Mouse (Mus musculus): ENCODE data around the gene Arhgef11. TPM values are rescaled to one million over a fixed set of nuclear protein-coding genes. Genes with fewer than 3 reads are reported as not detected.

Gene Arhgef11
- polyA plus RNA-seq, 1 experiment from 2014 or later = 17.3 TPM

DNA sequence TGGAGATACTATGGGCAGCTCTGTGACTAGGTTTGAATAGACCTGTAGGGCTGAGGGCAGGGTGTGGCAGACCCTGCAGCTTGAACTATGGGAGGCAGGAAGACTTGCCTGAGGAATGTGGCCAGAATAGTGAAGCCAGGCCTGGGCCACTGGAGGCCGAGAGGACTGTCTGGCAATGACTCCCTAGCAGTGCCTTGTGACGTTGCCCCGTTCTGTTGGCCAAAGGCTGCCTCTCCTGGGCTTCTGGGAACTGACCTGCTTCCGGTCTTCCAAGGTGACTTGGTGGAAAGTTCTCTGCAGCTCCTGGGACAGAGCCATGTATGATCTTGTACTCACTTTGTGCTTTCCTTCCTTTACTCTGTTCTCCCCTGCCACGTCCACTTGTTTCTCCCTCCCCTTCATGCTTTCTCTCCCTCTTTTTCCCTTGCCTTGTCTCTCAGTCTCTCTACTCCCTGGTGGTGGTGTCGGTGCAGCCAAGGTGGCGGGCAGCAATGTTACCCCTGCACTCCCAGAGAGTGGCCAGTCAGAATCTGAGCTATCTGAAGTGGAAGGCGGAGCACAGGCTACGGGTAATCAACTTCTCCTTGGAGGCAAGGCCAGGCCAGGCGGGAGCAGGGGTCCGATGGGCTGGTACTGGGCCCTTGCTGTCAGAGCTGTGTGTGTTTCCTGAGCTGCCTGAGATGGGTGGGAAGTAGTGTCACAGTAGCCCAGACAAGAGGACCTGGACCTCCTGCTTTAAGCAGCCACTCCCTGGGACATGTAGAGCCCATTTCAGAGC is 116.8 kb downstream of the Arhgef11 start:
- no peak overlapping the region for H3K4me2 ChIP-seq (replicated peaks; ENCODE audit: low read depth, low read length)
- 66% methylated on average over 11 of the region's 11 CpGs for WGBS
- no peak overlapping the region for H3K27ac ChIP-seq (ENCODE audit: low read length)
- H3K36me3 ChIP-seq (ENCODE audit: insufficient read depth, low read length) = peaks cover 71% of the 10 kb centered on the region
- H3K4me1 ChIP-seq (ENCODE audit: insufficient read depth, low read length) = peaks cover 17% of the 10 kb centered on the region
- no peaks in the 10 kb centered on the region for H3K27me3 ChIP-seq (ENCODE audit: insufficient read depth, low read length)
- no peak overlapping the region for H3K4me3 ChIP-seq (ENCODE audit: low read length)
- H3K9me3 ChIP-seq (ENCODE audit: low read length) = no peaks in the 10 kb centered on the region
- ATAC-seq (ENCODE audit: low FRiP score, low TSS enrichment) = peak; percentile 23; the same call in 1 of the 2 replicates
- no peak overlapping the region for H3K9ac ChIP-seq (replicated peaks; ENCODE audit: low read length)

DNA sequence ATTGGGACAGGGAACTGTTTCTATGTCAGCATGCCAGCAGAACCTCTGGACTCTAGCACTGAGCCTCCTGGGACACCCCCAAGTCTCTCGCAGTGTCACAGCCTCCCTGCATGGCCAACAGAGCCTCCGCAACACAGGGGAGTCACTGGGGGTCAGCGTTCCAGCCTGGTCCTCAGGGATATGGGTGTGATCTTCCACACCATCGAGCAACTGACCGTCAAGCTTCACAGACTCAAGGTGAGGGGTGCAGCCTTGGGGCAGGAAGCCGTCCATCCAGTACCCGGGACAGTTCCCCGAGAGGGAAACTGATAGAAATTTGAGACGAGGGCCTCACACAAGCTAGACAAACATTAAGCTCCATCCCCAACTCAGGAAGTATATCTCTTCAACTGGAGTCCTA is 118.0 kb downstream of the Arhgef11 start:
- H3K4me1 ChIP-seq (ENCODE audit: insufficient read depth, low read length) = peaks cover 17% of the 10 kb centered on the region
- H3K27me3 ChIP-seq (ENCODE audit: insufficient read depth, low read length) = no peaks in the 10 kb centered on the region
- peak; percentile 53 for ATAC-seq (ENCODE audit: low FRiP score, low TSS enrichment)
- H3K9ac ChIP-seq (replicated peaks; ENCODE audit: low read length) = no peak overlapping the region
- H3K36me3 ChIP-seq (ENCODE audit: insufficient read depth, low read length) = peaks cover 62% of the 10 kb centered on the region
- no peak overlapping the region for H3K27ac ChIP-seq (ENCODE audit: low read length)
- H3K4me3 ChIP-seq (ENCODE audit: low read length) = no peak overlapping the region
- H3K4me2 ChIP-seq (replicated peaks; ENCODE audit: low read depth, low read length) = no peak overlapping the region
- 18% methylated on average over 9 of the region's 9 CpGs for WGBS
- no peaks in the 10 kb centered on the region for H3K9me3 ChIP-seq (ENCODE audit: low read length)

DNA sequence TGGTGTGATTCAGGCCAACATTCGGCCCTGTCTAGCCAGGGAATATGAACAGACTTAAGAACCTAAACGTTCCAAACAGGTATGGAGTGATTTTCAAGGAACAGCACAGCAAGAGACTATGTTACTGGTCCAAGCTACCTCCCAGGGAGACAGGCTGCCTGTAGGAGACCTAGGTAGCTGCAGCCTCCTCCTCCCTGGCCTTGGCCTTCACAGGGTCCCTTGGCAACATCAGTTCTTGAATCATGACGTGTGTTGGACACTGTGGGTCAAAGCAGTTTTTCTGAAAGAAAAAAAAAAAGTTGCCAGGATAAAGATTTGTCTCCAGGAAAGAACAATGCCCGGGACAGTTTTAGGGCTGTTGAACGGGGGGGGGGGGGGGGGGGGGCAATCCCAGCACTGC is 121.5 kb downstream of the Arhgef11 start:
- no peak overlapping the region for H3K9ac ChIP-seq (replicated peaks; ENCODE audit: low read length)
- no peak for ATAC-seq (ENCODE audit: low FRiP score, low TSS enrichment)
- WGBS = 74% methylated on average over 5 of the region's 5 CpGs
- H3K4me3 ChIP-seq (ENCODE audit: low read length) = no peak overlapping the region
- peaks cover 34% of the 10 kb centered on the region for H3K36me3 ChIP-seq (ENCODE audit: insufficient read depth, low read length)
- H3K27me3 ChIP-seq (ENCODE audit: insufficient read depth, low read length) = no peaks in the 10 kb centered on the region
- H3K4me2 ChIP-seq (replicated peaks; ENCODE audit: low read depth, low read length) = no peak overlapping the region
- no peaks in the 10 kb centered on the region for H3K9me3 ChIP-seq (ENCODE audit: low read length)
- H3K4me1 ChIP-seq (ENCODE audit: insufficient read depth, low read length) = peaks cover 17% of the 10 kb centered on the region
- no peak overlapping the region for H3K27ac ChIP-seq (ENCODE audit: low read length)

DNA sequence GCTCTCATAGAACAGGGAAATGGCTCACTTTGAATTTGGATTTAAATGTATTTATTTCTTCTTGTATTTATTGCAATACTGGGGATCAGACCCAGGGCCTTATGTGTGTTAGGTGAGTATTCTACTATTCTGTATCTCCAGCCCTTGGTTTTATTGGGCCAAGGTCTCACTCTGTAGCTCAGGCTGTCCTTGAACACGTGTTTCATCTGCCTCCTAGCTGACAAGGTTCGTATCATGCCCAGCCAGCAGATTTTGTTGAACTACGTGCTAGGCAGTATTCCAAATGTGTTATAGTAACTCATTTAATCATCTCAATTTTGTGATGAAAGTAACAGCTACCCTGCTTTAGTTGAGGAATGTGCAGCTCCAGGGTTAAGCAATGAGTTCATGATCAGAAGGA is 124.7 kb downstream of the Arhgef11 start:
- Histone ChIP-seq H3K9ac (replicated peaks; ENCODE audit: low read length) (no peak overlapping the region), H3K4me3 (ENCODE audit: low read length) (no peak overlapping the region), H3K4me1 (ENCODE audit: insufficient read depth, low read length) (peaks cover 16% of the 10 kb centered on the region), H3K4me2 (replicated peaks; ENCODE audit: low read depth, low read length) (no peak overlapping the region), H3K27ac (ENCODE audit: low read length) (no peak overlapping the region), H3K9me3 (ENCODE audit: low read length) (no peaks in the 10 kb centered on the region), H3K36me3 (ENCODE audit: insufficient read depth, low read length) (peaks cover 12% of the 10 kb centered on the region), H3K27me3 (ENCODE audit: insufficient read depth, low read length) (no peaks in the 10 kb centered on the region)
- 79% methylated on average over 3 of the region's 3 CpGs for WGBS
- no peak for ATAC-seq (ENCODE audit: low FRiP score, low TSS enrichment)

DNA sequence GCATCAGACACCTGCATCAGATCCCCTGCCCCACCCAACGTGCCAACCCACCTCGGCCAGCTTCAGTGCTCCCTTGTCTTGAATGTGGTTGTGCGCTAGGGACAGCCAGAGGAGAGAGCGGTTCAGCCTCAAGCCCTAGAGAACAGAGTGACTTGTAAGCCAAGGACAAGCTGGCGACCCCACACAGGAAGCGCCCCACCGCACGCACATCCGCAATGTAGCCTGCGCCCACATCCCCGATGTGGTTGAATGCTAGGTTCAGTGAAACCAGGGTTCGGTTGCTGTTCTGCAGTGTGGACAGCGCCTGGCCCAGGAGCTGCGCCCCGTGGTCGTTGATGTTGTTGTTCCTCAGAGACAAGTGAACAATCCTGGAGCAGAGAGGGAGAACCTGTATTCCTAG is 125.4 kb downstream of the Arhgef11 start:
- no peak overlapping the region for H3K9ac ChIP-seq (replicated peaks; ENCODE audit: low read length)
- no peak for ATAC-seq (ENCODE audit: low FRiP score, low TSS enrichment)
- H3K27ac ChIP-seq (ENCODE audit: low read length) = no peak overlapping the region
- H3K4me3 ChIP-seq (ENCODE audit: low read length) = no peak overlapping the region
- H3K4me1 ChIP-seq (ENCODE audit: insufficient read depth, low read length) = peaks cover 17% of the 10 kb centered on the region
- 84% methylated on average over 16 of the region's 16 CpGs for WGBS
- no peaks in the 10 kb centered on the region for H3K27me3 ChIP-seq (ENCODE audit: insufficient read depth, low read length)
- peaks cover 7% of the 10 kb centered on the region; the same call in 1 of the 2 replicates for H3K36me3 ChIP-seq (ENCODE audit: insufficient read depth, low read length)
- H3K4me2 ChIP-seq (replicated peaks; ENCODE audit: low read depth, low read length) = no peak overlapping the region
- no peaks in the 10 kb centered on the region for H3K9me3 ChIP-seq (ENCODE audit: low read length)

DNA sequence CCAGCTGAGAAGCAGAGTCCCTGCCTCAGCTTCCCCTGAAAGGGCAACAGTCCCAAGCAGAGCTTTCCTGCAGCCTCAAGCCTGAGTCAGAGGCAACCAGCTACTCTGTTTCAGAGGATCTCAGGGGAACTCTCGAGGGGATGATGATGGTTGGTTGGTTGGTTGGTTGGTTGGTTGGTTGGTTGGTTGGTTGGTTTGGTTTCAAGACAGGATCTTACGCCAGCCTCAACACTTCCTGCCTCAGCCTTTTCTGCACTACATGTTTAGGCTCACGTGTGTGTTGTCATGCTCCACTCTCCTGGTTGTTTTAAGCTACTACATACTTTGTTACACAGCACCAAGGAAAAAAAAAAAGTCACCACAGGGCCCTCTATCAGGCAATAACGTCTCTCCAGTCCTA is 126.6 kb downstream of the Arhgef11 start:
- no peak overlapping the region for H3K9ac ChIP-seq (replicated peaks; ENCODE audit: low read length)
- H3K27ac ChIP-seq (ENCODE audit: low read length) = no peak overlapping the region
- H3K9me3 ChIP-seq (ENCODE audit: low read length) = no peaks in the 10 kb centered on the region
- 88% methylated on average over 4 of the region's 4 CpGs for WGBS
- no peak overlapping the region for H3K4me3 ChIP-seq (ENCODE audit: low read length)
- ATAC-seq (ENCODE audit: low FRiP score, low TSS enrichment) = no peak
- H3K4me2 ChIP-seq (replicated peaks; ENCODE audit: low read depth, low read length) = no peak overlapping the region
- no peaks in the 10 kb centered on the region for H3K27me3 ChIP-seq (ENCODE audit: insufficient read depth, low read length)
- H3K36me3 ChIP-seq (ENCODE audit: insufficient read depth, low read length) = no peaks in the 10 kb centered on the region
- peaks cover 25% of the 10 kb centered on the region for H3K4me1 ChIP-seq (ENCODE audit: insufficient read depth, low read length)

DNA sequence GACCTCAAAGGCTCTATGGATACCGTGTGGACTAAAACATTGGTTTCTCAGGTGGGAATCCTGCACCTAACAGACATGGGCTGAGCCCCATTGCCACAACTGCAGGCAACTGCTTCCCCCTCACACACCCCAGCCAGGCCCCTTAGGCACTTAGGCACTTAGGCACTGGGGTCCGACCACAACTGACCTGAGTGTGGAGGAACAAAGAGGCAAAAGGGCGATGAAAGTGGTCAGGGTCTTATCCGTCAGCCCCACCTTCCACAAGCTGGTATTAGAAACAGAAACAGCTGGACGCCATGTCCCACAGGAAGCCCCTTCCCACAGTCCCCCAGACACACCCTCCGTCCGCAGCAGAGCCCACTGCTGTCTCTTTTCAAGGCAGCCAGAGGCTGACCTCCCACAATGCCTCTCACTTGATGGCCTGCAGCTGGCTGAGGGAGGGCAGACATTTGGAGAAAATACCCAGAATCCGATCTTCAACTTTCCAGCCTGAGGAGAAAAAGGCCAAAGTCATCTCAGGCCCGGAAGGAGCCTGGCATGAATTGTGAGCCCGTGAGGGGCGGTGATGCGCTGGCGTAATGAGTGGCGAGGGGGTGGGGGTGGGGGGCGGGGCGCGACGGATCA is 127.8 kb downstream of the Arhgef11 start:
- H3K9me3 ChIP-seq (ENCODE audit: low read length) = no peaks in the 10 kb centered on the region

DNA sequence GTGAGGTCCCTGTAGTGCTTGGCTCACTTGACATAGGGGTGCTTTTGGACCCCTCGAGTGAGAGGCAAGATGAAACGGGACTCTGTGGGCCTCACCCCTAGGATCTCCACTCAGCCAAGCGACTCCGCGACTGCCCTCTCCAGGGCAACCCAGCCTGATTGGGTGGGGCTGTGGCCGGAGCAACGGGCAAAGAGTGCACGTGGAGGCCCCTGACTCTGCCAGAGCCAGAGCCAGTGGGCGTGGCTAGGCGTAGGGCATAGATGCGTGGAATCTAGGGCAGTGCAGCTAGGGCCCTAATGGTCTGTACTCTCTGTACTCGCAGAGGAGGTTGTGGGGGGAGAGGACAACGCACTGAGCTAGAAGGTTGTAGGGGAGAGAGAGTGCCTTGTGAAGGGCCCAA is 131.1 kb downstream of the Arhgef11 start, which contains the start of gene Lrrc71:
Gene Lrrc71 (minus strand): TSS at position 195 of the 400 bp plus-strand sequence.
- peaks cover 36% of the 10 kb centered on the region for H3K36me3 ChIP-seq (ENCODE audit: insufficient read depth, low read length)
- no peaks in the 10 kb centered on the region for H3K27me3 ChIP-seq (ENCODE audit: insufficient read depth, low read length)
- H3K9me3 ChIP-seq (ENCODE audit: low read length) = no peaks in the 10 kb centered on the region
- no peak within 1 kb of the TSS for H3K4me3 ChIP-seq (ENCODE audit: low read length)
- H3K4me2 ChIP-seq (replicated peaks; ENCODE audit: low read depth, low read length) = no peak within 1 kb of the TSS
- 39% methylated on average over 13 of the region's 13 CpGs for WGBS
- no peak within 1 kb of the TSS for H3K27ac ChIP-seq (ENCODE audit: low read length)
- H3K9ac ChIP-seq (replicated peaks; ENCODE audit: low read length) = no peak within 1 kb of the TSS
- peak; percentile 53 for ATAC-seq (ENCODE audit: low FRiP score, low TSS enrichment)
- H3K4me1 ChIP-seq (ENCODE audit: insufficient read depth, low read length) = peaks cover 25% of the 10 kb centered on the region

More for the DNA sequence above, 127.8 kb downstream of the Arhgef11 start:
- Histone ChIP-seq H3K4me2 (replicated peaks; ENCODE audit: low read depth, low read length) (peak overlapping the region; percentile 48), H3K9ac (replicated peaks; ENCODE audit: low read length) (peak overlapping the region; percentile 50; the same call in 1 of the 2 replicates), H3K27ac (ENCODE audit: low read length) (peak overlapping the region; percentile 84), H3K4me3 (ENCODE audit: low read length) (peak overlapping the region; percentile 14), H3K36me3 (ENCODE audit: insufficient read depth, low read length) (peaks cover 11% of the 10 kb centered on the region), H3K27me3 (ENCODE audit: insufficient read depth, low read length) (no peaks in the 10 kb centered on the region), H3K4me1 (ENCODE audit: insufficient read depth, low read length) (peaks cover 25% of the 10 kb centered on the region)
- 12% methylated on average over 15 of the region's 18 CpGs for WGBS
- peak; percentile 81 for ATAC-seq (ENCODE audit: low FRiP score, low TSS enrichment)

DNA sequence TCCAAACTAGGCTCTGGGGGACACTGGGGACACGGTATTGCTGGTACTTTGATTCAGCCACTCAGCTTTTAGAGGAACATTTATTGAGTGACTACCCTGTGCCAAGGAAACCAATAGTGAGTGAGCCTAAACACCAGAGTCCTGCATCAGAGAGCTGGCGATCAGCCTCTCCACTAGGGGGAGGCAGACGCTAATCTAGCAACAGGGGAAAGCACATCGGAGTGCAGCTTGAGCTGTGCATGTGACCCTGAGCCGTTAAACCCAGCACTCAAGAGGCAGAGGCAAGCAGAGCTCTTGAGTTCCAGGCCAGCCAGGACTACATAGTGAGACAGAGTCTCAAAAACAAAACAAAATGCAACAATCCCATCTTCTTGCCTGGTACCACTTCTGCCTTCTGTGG is 131.7 kb downstream of the Arhgef11 start:
- ATAC-seq (ENCODE audit: low FRiP score, low TSS enrichment) = no peak; the same call in 1 of the 2 replicates
- Histone ChIP-seq H3K9me3 (ENCODE audit: low read length) (no peaks in the 10 kb centered on the region), H3K27ac (ENCODE audit: low read length) (no peak overlapping the region), H3K4me2 (replicated peaks; ENCODE audit: low read depth, low read length) (no peak overlapping the region), H3K9ac (replicated peaks; ENCODE audit: low read length) (no peak overlapping the region), H3K36me3 (ENCODE audit: insufficient read depth, low read length) (peaks cover 42% of the 10 kb centered on the region), H3K27me3 (ENCODE audit: insufficient read depth, low read length) (no peaks in the 10 kb centered on the region), H3K4me3 (ENCODE audit: low read length) (no peak overlapping the region), H3K4me1 (ENCODE audit: insufficient read depth, low read length) (peaks cover 25% of the 10 kb centered on the region)
- 25% methylated on average over 5 of the region's 5 CpGs for WGBS

DNA sequence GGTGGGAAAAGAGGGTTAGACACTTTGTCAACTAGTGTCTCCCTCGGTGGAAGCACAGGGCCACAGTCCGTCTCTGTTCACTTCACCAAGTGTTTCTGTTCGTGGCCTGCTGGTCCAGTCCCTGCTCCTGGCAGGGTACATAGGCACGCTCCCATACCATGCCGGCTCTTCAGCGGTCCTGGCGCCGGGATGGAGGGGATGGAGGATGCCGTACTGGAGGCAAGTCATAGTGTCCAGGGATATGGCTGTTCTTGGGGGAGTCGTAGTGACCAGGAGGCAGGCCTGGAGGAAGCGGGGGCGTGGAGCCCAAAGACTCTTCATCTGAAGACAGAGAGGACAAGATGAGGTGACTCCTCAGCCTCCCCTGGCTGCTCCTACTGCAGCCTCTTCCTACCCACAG is 132.6 kb downstream of the Arhgef11 start:
- no peak for ATAC-seq (ENCODE audit: low FRiP score, low TSS enrichment)
- Histone ChIP-seq H3K9ac (replicated peaks; ENCODE audit: low read length) (no peak overlapping the region), H3K4me1 (ENCODE audit: insufficient read depth, low read length) (peaks cover 23% of the 10 kb centered on the region), H3K4me2 (replicated peaks; ENCODE audit: low read depth, low read length) (no peak overlapping the region), H3K4me3 (ENCODE audit: low read length) (no peak overlapping the region), H3K36me3 (ENCODE audit: insufficient read depth, low read length) (peaks cover 51% of the 10 kb centered on the region), H3K27me3 (ENCODE audit: insufficient read depth, low read length) (no peaks in the 10 kb centered on the region), H3K27ac (ENCODE audit: low read length) (no peak overlapping the region), H3K9me3 (ENCODE audit: low read length) (no peaks in the 10 kb centered on the region)
- WGBS = 94% methylated on average over 12 of the region's 12 CpGs
